Mouse (Mus musculus): ENCODE data around the gene Gm6882.
"Not testable (repeated sequence)": the region's sequence is repeated elsewhere in the genome, so short reads cannot be mapped to it uniquely, and the experiment has no call there.

Gm6882 gene

GRCm38 (mm10) chr7:21432645-21433044 lies at the start of gene Gm6882:
Gene Gm6882 (minus strand): TSS chr7:21432745.
- not testable (repeated sequence) for DNase-seq (ENCODE audit: low spot score)
